Mouse (Mus musculus) limb, embryonic 12.5 days (tissue): ENCODE measurements around the gene Olfr984. TPM values are rescaled to one million over a fixed set of nuclear protein-coding genes. Genes with fewer than 3 reads are reported as not detected.

ENCODE experiments used
- ATAC-seq: fragments of 200-750 bp; cut with Nextera tagmentation; 2 replicates; pipeline ENCODE4 v1.8.0; 2017; ENCODE audit warnings: low read depth, moderate TSS enrichment; ENCODE audit not compliant: insufficient number of reproducible peaks, insufficient read depth, low FRiP score, low TSS enrichment
- H3K27ac ChIP-seq: fragments of 300-500 bp; sonication (generic); 2 replicates; pipeline ENCODE4 v1.5.1; 2016; ENCODE audit warnings: mild to moderate bottlenecking, moderate library complexity
- H3K27me3 ChIP-seq: fragments of 300-500 bp; sonication (generic); 2 replicates; pipeline ENCODE4 v1.6.1; 2016; ENCODE audit warnings: mild to moderate bottlenecking, moderate library complexity
- H3K36me3 ChIP-seq: fragments of 300-500 bp; sonication (generic); 2 replicates; pipeline ENCODE4 v1.6.1; 2016; ENCODE audit warnings: mild to moderate bottlenecking, moderate library complexity
- H3K4me1 ChIP-seq: fragments of 300-500 bp; sonication (generic); replicated peaks from 2 replicates; pipeline ENCODE4 v1.6.1; 2016
- H3K4me2 ChIP-seq: fragments of 300-500 bp; sonication (generic); 2 replicates; pipeline ENCODE4 v1.6.1; 2016; ENCODE audit warnings: mild to moderate bottlenecking, moderate library complexity
- H3K4me3 ChIP-seq: fragments of 300-500 bp; sonication (generic); replicated peaks from 2 replicates; pipeline ENCODE4 v1.5.1; 2016; ENCODE audit warnings: mild to moderate bottlenecking
- H3K9ac ChIP-seq: fragments of 300-500 bp; sonication (generic); replicated peaks from 2 replicates; pipeline ENCODE4 v1.6.1; 2016; ENCODE audit warnings: mild to moderate bottlenecking, moderate library complexity
- H3K9me3 ChIP-seq: fragments of 300-500 bp; sonication (generic); 2 replicates; pipeline ENCODE4 v1.6.1; 2016; ENCODE audit warnings: mild to moderate bottlenecking, moderate library complexity
- WGBS: fragments of 180-500 bp; shearing (Covaris S2); methylation state at CpG from one replicate; pipeline ENCODE4 v1.1.7; 2016; 5-methylcytosine and 5-hydroxymethylcytosine counted together
- polyA plus RNA-seq: library from polyadenylated mRNA; unstranded; fragments of >200 nt; fragmentation: Nextera tagmentation; extraction: Ambion mirVana; gene quantifications from 2 replicates; pipeline ENCODE4 v1.2.1, GENCODE M21; 2016

Olfr984 gene
- polyA plus RNA-seq, result 0.04 TPM in 1 of 2 replicates, not detected in the other

GRCm38 (mm10) chr9:40114106-40114505 lies at the start of gene Olfr984:
Gene Olfr984, minus strand, starts transcription at chr9:40114206.
- 84% methylated on average over 2 of the region's 2 CpGs for WGBS
- Histone ChIP-seq H3K36me3 (no peaks in the 10 kb centered on the region), H3K9me3 (no peaks in the 10 kb centered on the region), H3K4me1 (no peaks in the 10 kb centered on the region; the same call in 1 of the 2 replicates), H3K4me3 (no peak within 1 kb of the TSS), H3K4me2 (no peak within 1 kb of the TSS), H3K27me3 (no peaks in the 10 kb centered on the region), H3K27ac (no peak within 1 kb of the TSS), H3K9ac (no peak within 1 kb of the TSS)
- no peak for ATAC-seq

- H3K9me3 ChIP-seq, result no peaks in the 10 kb centered on the region
- no peak overlapping the region for H3K9ac ChIP-seq
- 59% methylated on average over 4 of the region's 4 CpGs for WGBS
- no peak overlapping the region for H3K4me2 ChIP-seq
- 0 out of 2 replicates have a peak, but pooled peaks have one; percentile 56 for ATAC-seq
- H3K4me1 ChIP-seq, result no peaks in the 10 kb centered on the region
- no peak overlapping the region for H3K4me3 ChIP-seq
- no peaks in the 10 kb centered on the region for H3K36me3 ChIP-seq
- H3K27me3 ChIP-seq, result no peaks in the 10 kb centered on the region
- H3K27ac ChIP-seq, result no peak overlapping the region
Measured at GRCm38 (mm10) chr9:40155118-40155644, 41.2 kb upstream of the Olfr984 start.

- Histone ChIP-seq H3K4me3 (no peak overlapping the region), H3K4me2 (no peak overlapping the region)
- ATAC-seq, result no peak
Measured at GRCm38 (mm10) chr9:40141544-40141943, 27.5 kb upstream of the Olfr984 start.

GRCm38 (mm10) chr9:40139484-40139883 lies 25.5 kb upstream of the Olfr984 start:
- no peaks in the 10 kb centered on the region for H3K9me3 ChIP-seq
- no peaks in the 10 kb centered on the region for H3K27me3 ChIP-seq
- H3K4me3 ChIP-seq, result no peak overlapping the region
- no peak for ATAC-seq
- no peak overlapping the region for H3K4me2 ChIP-seq
- H3K36me3 ChIP-seq, result no peaks in the 10 kb centered on the region
- H3K27ac ChIP-seq, result no peak overlapping the region
- WGBS, result 55% methylated on average over 4 of the region's 4 CpGs
- H3K9ac ChIP-seq, result no peak overlapping the region
- H3K4me1 ChIP-seq, result no peaks in the 10 kb centered on the region

More at GRCm38 (mm10) chr9:40141544-40141943, 27.5 kb upstream of the Olfr984 start:
- no peaks in the 10 kb centered on the region for H3K27me3 ChIP-seq
- no peak overlapping the region for H3K27ac ChIP-seq
- 42% methylated on average over 1 of the region's 1 CpGs for WGBS
- H3K9me3 ChIP-seq, result no peaks in the 10 kb centered on the region
- H3K9ac ChIP-seq, result no peak overlapping the region
- no peaks in the 10 kb centered on the region for H3K4me1 ChIP-seq
- no peaks in the 10 kb centered on the region for H3K36me3 ChIP-seq

DNA sequence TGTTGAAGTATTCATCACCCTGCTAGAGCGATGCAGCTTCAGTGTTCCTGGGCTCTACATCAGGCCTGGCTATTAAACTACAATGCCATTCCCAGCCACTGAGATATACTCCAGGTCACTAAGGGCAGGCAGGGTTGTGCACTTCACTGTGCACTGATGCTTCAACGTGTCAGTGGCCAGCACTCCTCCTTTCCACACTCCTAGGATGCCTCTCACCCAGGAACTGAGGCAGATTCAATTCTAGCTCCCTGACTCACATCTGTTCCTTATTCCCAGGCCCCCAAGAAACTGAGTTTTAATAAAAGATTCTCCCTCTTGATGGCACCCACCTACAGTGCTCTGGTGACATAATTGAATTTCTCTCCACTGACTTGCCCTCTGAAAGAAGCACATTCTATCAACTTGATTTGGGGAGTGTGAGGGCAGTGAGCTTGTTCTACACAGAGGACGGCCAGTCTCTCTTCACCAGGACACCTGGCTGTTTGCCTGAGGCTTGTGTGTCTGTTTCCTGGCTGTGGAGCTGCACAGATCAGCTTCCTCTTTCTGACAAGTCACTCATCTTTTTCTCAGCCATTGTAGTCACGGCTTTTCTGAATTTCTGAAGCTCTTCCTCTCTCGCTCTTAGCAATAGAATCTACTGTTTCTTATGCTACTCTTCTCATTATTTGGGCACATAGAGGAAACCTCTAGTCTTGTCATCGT lies 23.1 kb upstream of the Olfr984 start:
- Histone ChIP-seq H3K4me3 (no peak overlapping the region), H3K4me1 (no peaks in the 10 kb centered on the region), H3K27me3 (no peaks in the 10 kb centered on the region), H3K27ac (no peak overlapping the region), H3K36me3 (no peaks in the 10 kb centered on the region), H3K9ac (no peak overlapping the region), H3K9me3 (no peaks in the 10 kb centered on the region), H3K4me2 (no peak overlapping the region)
- WGBS, result 74% methylated on average over 6 of the region's 6 CpGs
- ATAC-seq, result no peak

DNA sequence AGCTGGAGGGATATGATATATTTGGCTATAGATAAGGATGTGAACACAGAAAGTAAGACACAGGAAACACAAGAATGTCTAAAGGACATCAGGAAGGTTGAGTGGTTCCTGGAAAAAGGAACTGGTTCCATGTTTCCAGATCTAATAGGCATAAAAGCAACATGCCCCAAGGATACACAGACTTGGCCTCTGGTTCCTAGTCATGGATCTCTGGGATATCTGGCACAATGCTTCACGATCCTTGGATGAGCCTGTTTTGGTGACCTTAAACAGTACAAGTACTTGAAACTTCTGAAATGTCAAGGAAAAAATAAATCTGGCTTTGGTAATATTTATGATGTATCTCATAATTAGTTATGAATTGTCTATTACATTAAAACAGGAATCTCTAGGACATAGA lies 16.6 kb upstream of the Olfr984 start:
- Histone ChIP-seq H3K27ac (no peak overlapping the region), H3K4me2 (no peak overlapping the region), H3K27me3 (no peaks in the 10 kb centered on the region), H3K9ac (no peak overlapping the region), H3K4me3 (no peak overlapping the region), H3K4me1 (no peaks in the 10 kb centered on the region), H3K9me3 (no peaks in the 10 kb centered on the region), H3K36me3 (no peaks in the 10 kb centered on the region)
- WGBS, result 91% methylated on average over 1 of the region's 1 CpGs
- no peak for ATAC-seq

DNA sequence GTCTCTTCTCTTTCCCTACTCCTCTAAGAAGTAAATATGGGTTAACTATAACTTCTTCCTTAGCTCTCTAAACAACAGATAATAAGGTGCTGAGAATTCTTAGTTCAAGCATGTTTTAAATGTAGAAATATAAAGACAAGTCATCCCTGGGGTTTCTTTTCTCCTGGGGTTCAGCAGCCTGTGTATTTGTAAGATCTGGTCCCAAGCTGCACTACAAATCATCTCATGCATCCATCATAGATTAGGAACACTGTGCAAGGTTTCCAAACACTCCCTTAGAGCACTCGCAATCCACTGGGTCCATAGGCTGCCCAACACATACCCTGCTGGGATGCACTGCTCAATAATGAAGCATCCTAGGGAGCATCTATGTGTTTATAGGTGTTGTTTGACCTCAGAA lies 16.1 kb upstream of the Olfr984 start, which contains the start of gene Olfr985:
Gene Olfr985, minus strand, starts transcription at position 101 of the 400 bp plus-strand sequence.
- Histone ChIP-seq H3K4me2 (no peak within 1 kb of the TSS), H3K4me3 (no peak within 1 kb of the TSS), H3K36me3 (no peaks in the 10 kb centered on the region), H3K27me3 (no peaks in the 10 kb centered on the region), H3K27ac (no peak within 1 kb of the TSS), H3K4me1 (no peaks in the 10 kb centered on the region), H3K9me3 (no peaks in the 10 kb centered on the region), H3K9ac (no peak within 1 kb of the TSS)
- ATAC-seq, result no peak
- 79% methylated on average over 1 of the region's 1 CpGs for WGBS

DNA sequence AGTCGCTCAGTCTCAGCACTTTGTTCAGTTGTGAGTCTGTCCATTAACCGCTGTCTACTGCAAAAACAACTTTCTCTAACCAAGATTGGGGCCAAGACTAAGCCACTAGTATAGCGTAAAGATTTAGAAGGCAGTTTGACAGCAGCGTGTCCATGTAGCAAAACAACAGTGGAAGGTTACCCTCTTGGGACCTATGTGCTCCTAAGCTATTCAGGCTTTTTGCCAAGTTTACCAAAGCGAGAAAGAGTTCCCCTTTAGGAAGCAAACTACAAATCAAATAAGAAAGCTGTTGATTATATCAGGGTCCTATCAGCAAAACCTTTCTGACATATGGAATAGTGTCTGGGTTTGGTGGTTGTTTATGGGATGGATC lies 3.3 kb upstream of the Olfr984 start:
- H3K9ac ChIP-seq, result no peak overlapping the region
- no peaks in the 10 kb centered on the region; the same call in 1 of the 2 replicates for H3K4me1 ChIP-seq
- H3K36me3 ChIP-seq, result no peaks in the 10 kb centered on the region
- no peak overlapping the region for H3K4me2 ChIP-seq
- H3K4me3 ChIP-seq, result no peak overlapping the region
- no peak overlapping the region for H3K27ac ChIP-seq
- ATAC-seq, result no peak
- no peaks in the 10 kb centered on the region for H3K27me3 ChIP-seq
- WGBS, result 86% methylated on average over 5 of the region's 5 CpGs
- H3K9me3 ChIP-seq, result no peaks in the 10 kb centered on the region

DNA sequence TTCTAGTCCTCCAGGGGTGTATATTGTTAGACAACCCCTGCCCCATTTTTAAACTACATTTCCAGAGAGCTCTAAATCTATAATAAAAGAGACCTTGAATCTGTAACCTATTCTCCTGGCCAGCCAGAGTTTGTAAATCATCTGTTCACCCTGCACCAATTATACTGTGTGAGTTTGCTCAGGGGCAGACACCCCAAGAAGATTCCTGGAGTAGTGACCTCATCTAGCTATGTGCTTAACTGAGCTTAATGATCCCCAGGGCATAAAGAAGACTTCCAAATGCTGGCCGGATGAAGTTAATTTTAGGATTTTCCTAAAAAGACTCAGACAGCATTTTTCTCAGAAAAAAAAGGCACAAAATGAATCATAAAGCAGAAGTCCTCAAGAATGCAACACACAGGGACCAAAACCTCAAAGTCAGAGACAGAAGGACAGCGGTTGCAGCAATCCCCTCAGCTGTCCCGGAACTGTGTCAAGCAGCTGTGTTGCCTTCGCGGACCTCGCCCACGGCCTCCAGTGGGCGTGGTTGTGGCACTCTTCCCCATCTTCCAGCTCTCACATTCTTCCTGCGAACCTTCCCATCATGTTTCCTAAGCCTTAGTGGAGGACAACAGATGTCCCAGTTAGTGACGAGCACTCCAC lies 2.8 kb upstream of the Olfr984 start:
- no peaks in the 10 kb centered on the region for H3K36me3 ChIP-seq
- no peak overlapping the region for H3K4me3 ChIP-seq
- no peaks in the 10 kb centered on the region for H3K27me3 ChIP-seq
- no peaks in the 10 kb centered on the region for H3K9me3 ChIP-seq
- H3K4me2 ChIP-seq, result no peak overlapping the region
- H3K4me1 ChIP-seq, result no peaks in the 10 kb centered on the region; the same call in 1 of the 2 replicates
- H3K9ac ChIP-seq, result no peak overlapping the region
- H3K27ac ChIP-seq, result no peak overlapping the region
- 61% methylated on average over 10 of the region's 10 CpGs for WGBS
- ATAC-seq, result no peak

GRCm38 (mm10) chr9:40094769-40095168 lies 19.2 kb downstream of the Olfr984 start:
- WGBS, result 71% methylated on average over 3 of the region's 3 CpGs
- Histone ChIP-seq H3K27ac (no peak overlapping the region), H3K9me3 (no peaks in the 10 kb centered on the region), H3K4me1 (no peaks in the 10 kb centered on the region), H3K4me2 (no peak overlapping the region), H3K36me3 (no peaks in the 10 kb centered on the region), H3K27me3 (no peaks in the 10 kb centered on the region), H3K4me3 (no peak overlapping the region), H3K9ac (no peak overlapping the region)
- no peak for ATAC-seq

DNA sequence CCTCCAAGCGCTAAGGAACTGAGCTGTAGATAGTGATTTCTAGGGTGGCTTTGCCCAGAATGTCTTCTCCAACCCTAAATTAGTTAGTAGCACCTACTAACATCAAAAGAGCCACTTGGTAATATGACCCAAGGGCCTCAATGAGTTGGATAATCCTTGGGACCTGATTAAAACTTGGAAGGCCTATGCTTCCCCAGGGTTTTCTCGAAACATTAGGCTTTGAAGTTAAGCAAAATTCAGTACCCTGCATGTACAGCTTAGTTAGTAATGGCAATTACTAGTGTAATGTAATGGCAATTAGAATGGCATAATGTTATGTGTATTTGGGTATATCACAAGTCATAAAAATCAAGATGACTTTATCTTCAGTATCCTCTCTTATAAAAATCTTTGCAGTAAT lies 20.5 kb downstream of the Olfr984 start, which contains the start of gene Olfr983:
Gene Olfr983, minus strand, starts transcription at position 101 of the 400 bp plus-strand sequence.
- no peak within 1 kb of the TSS for H3K27ac ChIP-seq
- no peaks in the 10 kb centered on the region for H3K36me3 ChIP-seq
- no peaks in the 10 kb centered on the region for H3K4me1 ChIP-seq
- no peak within 1 kb of the TSS for H3K9ac ChIP-seq
- no peak within 1 kb of the TSS for H3K4me3 ChIP-seq
- H3K4me2 ChIP-seq, result no peak within 1 kb of the TSS
- ATAC-seq, result no peak
- H3K27me3 ChIP-seq, result no peaks in the 10 kb centered on the region
- no peaks in the 10 kb centered on the region for H3K9me3 ChIP-seq
- WGBS, result 81% methylated on average over 2 of the region's 2 CpGs
